Mouse (Mus musculus): ENCODE measurements around the gene Cd300a.

The Cd300a gene

GRCm38 (mm10) chr11:114889991-114890518 is at the start of gene Cd300a:
Gene Cd300a, plus strand, starts transcription at chr11:114890041.
- no peak for DNase-seq (ENCODE audit: extremely low spot score)

- peak; percentile 53 for DNase-seq (ENCODE audit: extremely low spot score)
These were observed 45.9 kb upstream of the Cd300a start for GRCm38 (mm10) chr11:114843818-114844463.

DNA sequence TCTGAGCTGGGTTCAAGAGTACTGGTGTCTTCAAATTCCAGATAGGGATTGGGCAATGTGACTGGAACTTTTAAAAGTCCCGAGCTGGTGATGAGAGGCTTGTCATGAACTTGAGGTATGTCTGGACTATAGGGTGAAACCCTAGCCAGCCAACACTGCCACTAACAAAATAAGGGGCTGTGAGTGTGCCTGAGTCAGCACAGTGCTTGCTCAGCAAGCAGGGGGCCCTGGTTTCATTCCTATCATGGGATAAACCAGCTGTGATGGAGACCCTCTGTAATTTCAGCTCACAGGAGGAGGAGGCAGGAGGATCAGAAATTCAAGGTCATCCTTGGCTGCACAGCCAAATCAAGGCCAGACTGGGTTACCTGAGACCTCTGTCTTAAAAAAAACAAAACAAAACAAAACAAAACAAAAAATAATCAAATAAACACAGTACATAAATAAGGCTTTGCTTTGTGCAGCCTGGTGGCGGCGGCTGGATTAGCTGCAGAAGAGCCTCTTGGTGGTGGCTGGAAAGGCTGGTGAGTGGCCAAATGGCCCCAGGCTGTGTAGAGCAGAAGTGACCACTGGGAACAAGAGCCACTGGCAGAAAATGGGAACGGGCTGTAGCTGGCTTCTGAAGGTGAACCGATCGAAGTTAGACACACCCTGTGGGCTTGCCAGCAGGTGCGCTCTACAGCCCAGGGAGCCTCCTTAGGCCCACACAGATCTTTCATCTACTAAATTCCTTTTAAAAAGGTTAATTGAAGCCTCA is 45.2 kb upstream of the Cd300a start:
- DNase-seq (ENCODE audit: extremely low spot score) = no peak

DNA sequence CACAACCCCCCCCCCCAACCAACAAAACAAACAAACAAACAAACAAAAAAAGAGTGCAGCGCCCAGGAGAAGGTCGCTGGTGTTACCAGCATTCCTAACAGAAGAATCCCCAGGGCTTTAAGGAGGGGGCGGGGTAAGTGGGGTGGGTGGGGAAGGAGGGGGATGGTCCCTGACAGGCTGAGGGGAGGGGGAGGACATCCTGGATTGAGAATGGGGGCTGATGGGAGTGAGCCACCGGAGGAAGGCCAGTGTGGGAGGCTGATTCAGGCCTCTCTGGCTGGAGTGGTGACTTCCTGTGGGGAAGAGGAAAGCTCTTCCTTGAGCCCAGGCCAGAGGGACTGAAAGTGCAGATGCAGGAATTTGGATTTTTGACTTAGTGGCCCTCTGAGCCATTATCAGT is 43.5 kb upstream of the Cd300a start:
- DNase-seq (ENCODE audit: extremely low spot score) = no peak

- DNase-seq (ENCODE audit: extremely low spot score) = no peak
These were observed 42.8 kb upstream of the Cd300a start for GRCm38 (mm10) chr11:114847008-114847407.

- DNase-seq (ENCODE audit: extremely low spot score) = no peak
These were observed 40.3 kb upstream of the Cd300a start for GRCm38 (mm10) chr11:114849572-114849971.

DNA sequence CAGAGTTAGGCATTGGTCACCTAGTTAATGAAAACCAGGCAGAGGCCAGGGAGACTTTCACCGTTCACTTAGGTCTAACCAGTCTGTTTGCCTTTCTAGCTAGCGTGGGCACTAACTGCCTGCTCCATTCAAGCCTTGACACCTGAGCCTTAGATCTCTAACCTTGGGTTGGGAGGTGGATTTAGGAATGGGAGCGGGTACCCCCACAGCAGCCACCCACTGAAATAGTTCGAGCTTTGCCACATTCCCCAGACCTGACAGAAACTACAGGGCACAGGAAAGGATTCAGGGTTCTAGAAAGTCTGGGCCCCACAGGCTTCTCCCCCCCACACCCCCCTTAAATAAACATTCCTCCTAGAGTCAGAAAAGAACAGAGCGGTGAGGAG is 39.8 kb upstream of the Cd300a start:
- peak; percentile 32 for DNase-seq (ENCODE audit: extremely low spot score)

DNA sequence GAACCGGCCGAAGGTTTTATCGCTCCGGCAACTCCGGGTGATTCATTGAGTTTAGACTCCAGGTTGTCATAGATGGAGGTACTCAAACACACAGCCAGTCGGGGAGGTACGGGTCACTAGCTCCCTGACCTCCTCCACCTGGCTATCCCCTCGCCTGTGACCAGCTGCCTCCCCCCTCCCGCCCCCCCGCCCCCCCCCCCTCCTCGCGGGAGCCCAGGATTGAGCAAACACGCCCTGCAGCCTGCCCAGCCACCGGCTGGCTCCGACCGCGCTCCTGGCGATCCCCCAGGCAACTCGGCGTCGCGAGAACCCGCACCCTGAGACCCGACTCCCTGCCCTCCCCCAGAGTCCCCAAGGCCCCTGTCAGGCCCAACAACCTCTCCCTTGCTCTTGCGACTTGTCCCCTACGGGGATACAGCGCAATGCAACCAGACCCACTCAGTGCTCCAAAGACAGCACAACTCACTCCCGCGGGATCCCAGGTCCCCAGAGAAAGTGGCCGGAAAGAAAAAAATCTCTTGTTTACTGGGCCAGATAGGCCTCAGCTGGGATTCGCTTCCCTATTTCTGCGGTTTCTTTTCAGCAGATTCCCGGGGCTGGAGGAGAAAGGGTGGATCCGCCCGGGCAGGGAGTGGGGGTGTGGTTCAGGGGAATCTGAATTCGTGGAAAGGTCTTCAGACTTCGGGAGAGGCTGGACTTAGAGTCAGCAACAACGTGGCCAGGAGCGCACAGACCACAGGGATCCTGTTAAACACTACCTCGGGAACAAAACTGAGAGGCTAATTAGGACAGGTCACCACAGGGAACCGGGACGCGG is 39.2 kb upstream of the Cd300a start, which contains the start of gene Gprc5c:
Gprc5c (plus strand) TSS at position 701 of the 817 bp plus-strand sequence.
- DNase-seq (ENCODE audit: extremely low spot score) = peak; percentile 74

DNA sequence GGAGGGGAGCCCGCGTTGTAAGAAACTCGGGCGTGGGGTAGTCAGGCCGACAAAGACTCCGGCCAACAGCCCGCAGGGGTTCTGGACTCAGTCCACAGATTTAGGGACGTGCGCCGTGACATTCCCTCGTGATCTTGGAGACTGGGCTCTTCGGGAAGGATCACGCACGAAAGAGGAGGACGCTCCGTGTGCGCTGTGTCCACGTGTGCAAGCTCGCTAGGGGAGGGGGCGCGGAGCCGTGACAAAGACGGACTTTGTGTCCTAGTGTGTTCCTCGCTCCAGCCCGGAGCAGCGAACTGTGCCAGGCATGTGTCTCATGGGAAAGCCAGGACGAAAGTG is 38.6 kb upstream of the Cd300a start:
- DNase-seq (ENCODE audit: extremely low spot score) = no peak

DNA sequence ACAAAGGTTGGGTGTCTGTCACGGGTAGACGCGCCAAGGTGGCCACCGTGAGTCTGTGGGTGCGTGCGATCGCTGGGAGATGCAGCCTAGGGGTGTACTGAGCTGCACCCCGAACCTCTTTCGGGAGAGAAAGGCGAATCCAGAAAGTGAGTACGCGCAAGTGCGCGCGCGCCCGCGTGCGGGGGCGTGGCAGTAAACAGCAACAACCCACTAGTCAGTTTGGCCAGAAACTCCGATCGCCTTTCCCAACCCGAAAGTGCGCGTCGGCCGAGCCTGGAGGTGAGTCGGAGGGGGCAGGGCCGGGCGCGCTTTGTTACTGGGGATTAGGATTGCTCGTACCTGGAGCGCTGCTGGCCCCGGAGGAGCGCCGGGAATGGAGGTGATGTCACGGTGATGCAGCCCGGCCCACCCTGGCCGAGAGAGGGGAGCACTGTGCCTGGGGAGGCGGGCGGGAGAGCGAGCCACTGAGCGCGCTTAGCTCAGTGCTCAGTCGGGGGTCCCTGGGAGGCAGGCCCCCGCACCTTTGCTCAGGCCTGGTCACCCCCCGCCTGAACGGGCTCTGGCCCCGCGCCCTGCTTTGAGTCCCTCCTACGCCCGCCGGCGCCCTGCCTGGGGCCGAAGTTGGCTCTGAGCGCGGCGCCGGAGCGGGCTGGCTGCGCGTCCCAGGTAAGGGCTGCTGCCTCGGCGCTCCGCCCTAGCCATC is 38.1 kb upstream of the Cd300a start:
- DNase-seq (ENCODE audit: extremely low spot score) = peak; percentile 81

GRCm38 (mm10) chr11:114852311-114853173 is 37.3 kb upstream of the Cd300a start:
- DNase-seq (ENCODE audit: extremely low spot score) = peak; percentile 76

- no peak for DNase-seq (ENCODE audit: extremely low spot score)
These were observed 36.5 kb upstream of the Cd300a start for GRCm38 (mm10) chr11:114853174-114853838.

DNA sequence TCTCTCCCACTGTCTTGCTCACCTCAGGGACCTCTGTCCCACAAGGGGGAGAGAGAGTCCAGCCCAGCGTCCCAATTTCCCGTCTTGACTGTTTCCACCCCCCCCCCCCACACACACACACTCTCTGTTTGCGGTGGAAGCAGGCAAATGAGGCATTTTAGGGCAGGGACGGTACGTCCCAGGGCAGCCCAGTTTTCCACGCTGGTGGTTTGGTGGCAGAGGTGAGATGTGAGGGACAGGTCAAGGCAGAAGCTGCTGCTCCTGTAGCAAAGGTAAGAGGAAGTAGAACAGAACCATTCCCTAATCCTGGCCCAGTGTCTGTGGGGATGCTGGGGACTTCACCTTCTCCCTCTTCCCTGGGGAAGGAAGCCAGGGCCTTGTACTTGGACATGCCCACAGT is 35.3 kb upstream of the Cd300a start:
- no peak for DNase-seq (ENCODE audit: extremely low spot score)

DNA sequence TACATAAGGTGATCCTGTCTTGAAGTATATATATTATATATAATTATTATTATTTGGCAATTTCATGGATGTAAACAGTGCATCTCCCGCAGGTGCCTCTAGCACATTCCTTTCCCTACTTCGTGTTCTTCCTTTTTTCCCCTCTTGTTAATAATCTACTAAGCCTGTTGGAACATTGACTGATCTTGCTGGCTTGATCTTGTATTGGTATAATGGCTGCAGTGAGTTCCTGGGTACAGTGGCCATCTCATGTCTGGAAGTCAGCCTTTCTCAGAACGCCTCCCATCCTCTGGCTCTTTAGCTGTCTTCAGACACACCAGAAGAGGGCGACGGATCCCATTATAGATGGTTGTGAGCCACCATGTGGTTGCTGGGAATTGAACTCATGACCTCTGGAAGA is 33.7 kb upstream of the Cd300a start:
- no peak for DNase-seq (ENCODE audit: extremely low spot score)

DNA sequence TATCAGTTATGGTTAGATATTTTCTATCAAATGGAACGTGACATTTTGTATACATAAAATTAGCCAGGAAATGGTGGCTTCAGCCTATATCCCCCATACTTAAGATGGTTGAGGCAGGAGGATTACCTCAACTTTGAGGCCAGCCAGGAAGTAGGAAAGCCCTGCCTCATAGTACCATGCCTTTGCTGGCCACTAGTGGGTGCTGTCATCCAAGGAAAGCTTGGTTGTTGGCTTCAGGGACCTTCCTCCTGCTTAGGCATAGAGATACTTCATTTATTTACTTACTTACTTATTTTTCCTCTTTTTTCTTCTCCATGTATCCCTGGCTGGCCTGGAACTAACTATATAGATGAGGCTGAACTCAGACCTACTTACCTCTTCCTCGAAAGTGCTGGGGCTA is 31.2 kb upstream of the Cd300a start:
- no peak for DNase-seq (ENCODE audit: extremely low spot score)

DNA sequence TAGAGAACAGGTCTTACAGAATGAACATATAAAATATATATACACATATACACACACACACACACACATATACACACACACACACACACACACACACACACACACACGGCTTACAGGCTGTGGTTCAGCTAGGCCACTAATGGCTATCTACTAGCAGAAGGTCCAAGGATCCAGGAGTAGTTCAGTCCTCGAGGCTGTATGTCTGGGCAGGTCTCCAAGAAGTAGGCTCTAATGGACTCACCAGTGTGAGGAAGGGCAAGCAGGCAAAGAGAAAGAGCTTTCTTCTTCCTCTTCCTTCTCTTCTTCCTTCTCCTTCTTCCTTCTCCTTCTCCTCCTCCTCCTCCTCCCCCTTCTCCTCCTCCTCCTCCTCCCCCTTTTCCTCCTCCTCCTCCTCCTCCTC is 28.8 kb upstream of the Cd300a start:
- DNase-seq (ENCODE audit: extremely low spot score) = no peak

DNA sequence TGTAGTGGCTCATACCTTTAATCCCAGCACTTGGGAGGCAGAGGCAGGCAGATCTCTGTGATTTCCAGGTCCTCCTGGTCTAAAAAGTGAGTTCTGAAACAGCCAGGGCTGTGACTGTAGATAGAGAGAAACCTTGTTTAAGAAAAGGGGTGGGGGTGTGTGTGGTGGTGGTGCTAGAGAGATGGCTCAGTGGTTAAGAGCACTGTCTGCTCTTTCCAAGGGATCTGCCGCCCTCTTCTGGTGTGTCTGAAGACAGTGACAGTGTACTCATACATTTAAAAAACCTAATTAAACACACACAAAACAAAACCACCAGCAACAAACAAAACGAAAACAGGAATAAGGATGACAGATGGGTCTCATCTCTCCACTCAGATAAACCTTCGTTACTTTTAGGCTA is 27.2 kb upstream of the Cd300a start:
- DNase-seq (ENCODE audit: extremely low spot score) = no peak

DNA sequence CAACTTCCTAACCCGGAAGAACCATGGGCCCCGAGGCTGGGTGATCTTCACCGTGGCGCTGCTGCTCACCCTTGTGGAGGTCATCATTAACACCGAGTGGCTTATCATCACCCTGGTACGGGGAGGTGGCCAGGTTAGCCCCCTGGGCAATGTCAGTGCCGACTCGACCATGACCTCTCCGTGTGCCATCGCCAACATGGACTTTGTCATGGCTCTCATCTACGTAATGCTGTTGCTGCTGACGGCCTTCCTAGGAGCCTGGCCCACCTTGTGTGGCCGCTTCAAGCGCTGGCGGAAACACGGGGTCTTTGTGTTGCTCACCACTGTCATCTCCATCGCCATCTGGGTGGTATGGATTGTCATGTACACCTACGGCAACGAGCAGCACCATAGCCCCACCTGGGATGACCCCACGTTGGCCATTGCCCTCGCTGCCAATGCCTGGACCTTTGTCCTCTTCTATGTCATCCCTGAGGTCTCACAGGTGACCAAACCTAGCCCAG is 25.9 kb upstream of the Cd300a start:
- DNase-seq (ENCODE audit: extremely low spot score) = no peak

GRCm38 (mm10) chr11:114865999-114866398 is 23.8 kb upstream of the Cd300a start:
- DNase-seq (ENCODE audit: extremely low spot score) = no peak
